Mouse (Mus musculus) lung, embryonic 15.5 days (tissue): ENCODE data around the gene 1190002N15Rik. TPM values are rescaled to one million over a fixed set of nuclear protein-coding genes. Genes with fewer than 3 reads are reported as not detected.
A peak's percentile ranks its signal among the peaks of the same experiment; 100 is the strongest.

Source experiments
- ATAC-seq: fragments of 200-750 bp; cut with Nextera tagmentation; 2 replicates; pipeline ENCODE4 v1.8.0; 2017; ENCODE audit warnings: moderate number of reproducible peaks, borderline replicate concordance; ENCODE audit not compliant: low FRiP score, low TSS enrichment; ENCODE audit errors: extremely low read depth
- H3K27ac ChIP-seq: fragments of 300-500 bp; sonication (generic); 2 replicates; pipeline ENCODE4 v1.5.1; 2015; ENCODE audit warnings: moderate library complexity, mild to moderate bottlenecking, inconsistent platforms
- H3K27me3 ChIP-seq: fragments of 300-500 bp; sonication (generic); 2 replicates; pipeline ENCODE4 v1.6.1; 2015; ENCODE audit warnings: inconsistent platforms
- H3K36me3 ChIP-seq: fragments of 300-500 bp; sonication (generic); 2 replicates; pipeline ENCODE4 v1.6.1; 2015; ENCODE audit warnings: inconsistent platforms
- H3K4me1 ChIP-seq: fragments of 300-500 bp; sonication (generic); 2 replicates; pipeline ENCODE4 v1.6.1; 2015; ENCODE audit warnings: inconsistent platforms
- H3K4me2 ChIP-seq: fragments of 300-500 bp; sonication (generic); 2 replicates; pipeline ENCODE4 v1.6.1; 2015; ENCODE audit warnings: inconsistent platforms, mild to moderate bottlenecking, moderate library complexity
- H3K4me3 ChIP-seq: fragments of 300-500 bp; sonication (generic); 2 replicates; pipeline ENCODE4 v1.5.1; 2015; ENCODE audit warnings: mild to moderate bottlenecking, inconsistent platforms
- H3K9ac ChIP-seq: fragments of 300-500 bp; sonication (generic); 2 replicates; pipeline ENCODE4 v1.6.1; 2015; ENCODE audit warnings: inconsistent platforms
- H3K9me3 ChIP-seq: fragments of 300-500 bp; sonication (generic); 2 replicates; pipeline ENCODE4 v1.6.1; 2016; ENCODE audit warnings: inconsistent platforms
- WGBS: fragments of 180-500 bp; shearing (Covaris S2); methylation state at CpG from one replicate; pipeline ENCODE4 v1.1.7; 2015; 5-methylcytosine and 5-hydroxymethylcytosine counted together
- polyA plus RNA-seq: library from polyadenylated mRNA; unstranded; fragments of >200 nt; fragmentation: Nextera tagmentation; extraction: Ambion mirVana; gene quantifications from 2 replicates; pipeline ENCODE4 v1.2.1, GENCODE M21; 2015

Gene 1190002N15Rik
- polyA plus RNA-seq, 1 experiment from 2014 or later = 26.0 TPM

DNA sequence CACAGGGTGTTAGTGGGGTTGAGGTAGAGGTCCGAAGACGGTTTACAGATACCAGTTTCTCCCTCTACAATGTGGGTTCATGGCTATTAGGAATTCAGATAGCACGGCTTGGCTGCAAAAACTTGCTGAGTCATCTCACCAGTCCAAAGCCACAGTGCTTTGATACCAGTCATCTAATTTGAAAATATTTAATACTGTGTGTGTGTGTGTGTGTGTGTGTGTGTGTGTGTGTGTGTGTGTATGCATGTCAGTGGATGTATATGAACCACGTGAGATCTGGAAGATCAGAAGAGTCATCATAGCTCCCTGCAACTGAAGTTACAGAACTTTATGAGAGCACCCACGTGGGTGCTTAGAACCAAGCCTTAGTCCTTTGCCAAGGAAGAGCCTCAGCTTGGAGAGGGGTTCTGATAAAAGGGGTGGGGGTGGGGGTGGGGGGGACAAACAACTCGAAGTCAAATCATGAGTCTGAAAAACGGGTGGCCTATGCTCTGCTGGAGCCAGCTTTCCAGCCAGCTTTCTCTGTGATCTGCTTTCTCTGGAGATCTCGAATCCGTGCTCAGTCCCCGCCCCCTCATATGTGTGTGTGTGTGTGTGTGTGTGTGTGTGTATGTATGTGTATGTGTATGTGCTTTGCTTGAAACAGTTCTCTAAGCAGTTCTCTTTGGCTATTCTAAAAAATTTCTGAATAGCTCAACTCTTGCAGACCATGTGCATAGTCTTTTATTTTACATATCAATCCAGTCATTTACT is 2.6 kb upstream of the 1190002N15Rik start:
- Histone ChIP-seq H3K9ac (no peak overlapping the region), H3K4me3 (no peak overlapping the region), H3K27ac (no peak overlapping the region), H3K27me3 (no peaks in the 10 kb centered on the region), H3K4me2 (peak overlapping the region; percentile 1; the same call in 1 of the 2 replicates), H3K4me1 (0 out of 2 replicates have a peak, but pooled peaks cover 6% of the 10 kb centered on the region), H3K9me3 (no peaks in the 10 kb centered on the region), H3K36me3 (no peaks in the 10 kb centered on the region)
- 52% methylated on average over 10 of the region's 10 CpGs for WGBS
- no peak for ATAC-seq

DNA sequence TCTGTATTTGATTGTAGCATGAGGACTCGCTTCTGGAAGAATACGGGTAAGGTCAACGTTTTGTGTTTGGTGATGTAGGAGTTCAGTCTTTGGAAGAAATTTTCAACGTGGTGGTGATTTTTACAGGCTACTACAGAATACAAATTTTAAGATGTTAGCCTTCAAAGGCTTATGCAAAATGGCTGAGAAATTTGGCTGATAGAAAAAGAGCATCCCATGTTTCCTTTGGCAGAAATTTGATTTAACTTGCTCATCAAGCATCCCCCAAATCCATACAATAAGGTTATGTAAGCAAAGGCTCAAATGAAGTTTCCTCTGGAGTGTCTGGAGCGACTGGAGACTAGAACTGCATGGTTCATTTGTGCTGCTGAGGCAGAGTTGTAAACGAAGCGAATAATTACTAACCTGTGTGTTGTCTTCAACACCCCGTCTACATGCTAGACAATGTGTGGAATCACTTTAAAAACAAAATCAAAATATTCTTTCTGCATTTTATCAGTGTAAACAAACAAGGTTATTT is 1.5 kb upstream of the 1190002N15Rik start:
- no peaks in the 10 kb centered on the region for H3K9me3 ChIP-seq
- WGBS = 33% methylated on average over 8 of the region's 8 CpGs
- peak overlapping the region; percentile 90 for H3K4me3 ChIP-seq
- peak overlapping the region; percentile 89 for H3K4me2 ChIP-seq
- H3K4me1 ChIP-seq = 0 out of 2 replicates have a peak, but pooled peaks cover 10% of the 10 kb centered on the region
- peak overlapping the region; percentile 81; the same call in 1 of the 2 replicates for H3K9ac ChIP-seq
- H3K27me3 ChIP-seq = no peaks in the 10 kb centered on the region
- no peak for ATAC-seq
- no peaks in the 10 kb centered on the region for H3K36me3 ChIP-seq
- H3K27ac ChIP-seq = peak overlapping the region; percentile 99; the same call in 1 of the 2 replicates

DNA sequence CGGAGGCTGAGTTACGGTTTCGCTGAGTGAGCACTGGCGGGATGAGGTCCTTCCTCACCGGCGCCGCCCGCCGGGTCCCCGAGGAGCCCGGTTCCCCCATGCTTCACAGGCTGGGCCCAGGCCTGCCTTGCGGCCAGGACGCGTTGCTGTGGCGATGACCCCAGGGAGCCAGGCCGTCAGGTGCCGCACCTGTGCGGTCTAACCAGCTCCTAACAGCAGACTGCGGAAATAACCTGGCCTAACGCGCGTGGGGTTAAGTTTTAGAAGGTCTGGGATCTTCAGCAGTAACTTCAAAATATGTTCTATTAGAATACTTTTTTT is 902 bp upstream of the 1190002N15Rik start:
- ATAC-seq = peak; percentile 46
- peak overlapping the region; percentile 90 for H3K4me3 ChIP-seq
- H3K36me3 ChIP-seq = no peaks in the 10 kb centered on the region

DNA sequence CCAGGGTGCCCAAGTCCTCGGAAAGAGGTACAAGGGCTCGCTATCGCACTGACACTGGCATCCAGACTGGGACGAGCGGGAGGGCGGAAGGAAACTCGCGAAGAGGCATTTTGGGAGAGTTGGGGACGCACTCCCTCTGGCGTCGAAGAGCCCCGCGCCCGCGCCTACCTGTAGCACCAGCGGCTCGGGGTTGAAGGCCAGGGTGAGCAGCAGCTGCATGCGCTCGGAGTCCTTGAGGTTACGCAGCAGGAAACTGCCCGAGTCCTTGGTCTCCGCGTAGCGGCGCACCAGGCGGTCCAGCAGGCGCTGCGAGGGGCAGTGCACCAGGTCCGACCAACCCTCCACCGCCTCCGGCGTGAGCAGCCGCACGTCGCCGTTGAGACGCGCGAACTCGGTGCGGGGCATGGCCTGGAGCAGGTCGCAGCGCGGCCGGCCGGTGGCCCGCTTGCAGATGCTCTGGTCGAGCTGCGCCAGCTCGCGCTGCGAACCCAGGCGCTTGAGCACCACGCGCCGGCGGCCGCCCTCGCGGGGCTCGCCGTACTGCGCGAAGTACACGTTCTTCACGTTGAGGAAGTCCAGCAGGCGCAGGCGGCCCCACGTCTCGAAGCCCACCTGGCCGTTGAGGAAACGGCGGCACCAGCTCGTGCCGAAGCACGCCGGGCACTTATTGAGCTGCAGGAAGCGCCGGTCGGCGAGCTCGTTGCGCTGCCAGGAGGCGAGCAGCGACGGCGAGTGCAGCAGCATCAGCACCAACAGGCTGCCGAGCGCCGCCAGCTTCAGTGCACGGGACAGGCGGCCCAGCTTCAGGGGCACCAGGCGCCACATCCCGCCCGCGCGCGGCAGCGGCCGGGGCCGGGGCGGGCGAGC is 597 bp downstream of the 1190002N15Rik start:
- Histone ChIP-seq H3K36me3 (no peaks in the 10 kb centered on the region), H3K9ac (peak overlapping the region; percentile 81), H3K4me3 (peak overlapping the region; percentile 90), H3K4me2 (peak overlapping the region; percentile 89), H3K4me1 (peaks cover 19% of the 10 kb centered on the region), H3K27ac (peak overlapping the region; percentile 99), H3K27me3 (no peaks in the 10 kb centered on the region), H3K9me3 (no peaks in the 10 kb centered on the region)
- WGBS = under 1% methylated on average over 102 of the region's 103 CpGs
- ATAC-seq = peak; percentile 65

More for the DNA sequence above, 902 bp upstream of the 1190002N15Rik start:
- Histone ChIP-seq H3K9ac (peak overlapping the region; percentile 81), H3K27me3 (no peaks in the 10 kb centered on the region), H3K9me3 (no peaks in the 10 kb centered on the region), H3K4me2 (peak overlapping the region; percentile 89), H3K27ac (peak overlapping the region; percentile 99), H3K4me1 (peaks cover 16% of the 10 kb centered on the region)
- under 1% methylated on average over 22 of the region's 22 CpGs for WGBS

DNA sequence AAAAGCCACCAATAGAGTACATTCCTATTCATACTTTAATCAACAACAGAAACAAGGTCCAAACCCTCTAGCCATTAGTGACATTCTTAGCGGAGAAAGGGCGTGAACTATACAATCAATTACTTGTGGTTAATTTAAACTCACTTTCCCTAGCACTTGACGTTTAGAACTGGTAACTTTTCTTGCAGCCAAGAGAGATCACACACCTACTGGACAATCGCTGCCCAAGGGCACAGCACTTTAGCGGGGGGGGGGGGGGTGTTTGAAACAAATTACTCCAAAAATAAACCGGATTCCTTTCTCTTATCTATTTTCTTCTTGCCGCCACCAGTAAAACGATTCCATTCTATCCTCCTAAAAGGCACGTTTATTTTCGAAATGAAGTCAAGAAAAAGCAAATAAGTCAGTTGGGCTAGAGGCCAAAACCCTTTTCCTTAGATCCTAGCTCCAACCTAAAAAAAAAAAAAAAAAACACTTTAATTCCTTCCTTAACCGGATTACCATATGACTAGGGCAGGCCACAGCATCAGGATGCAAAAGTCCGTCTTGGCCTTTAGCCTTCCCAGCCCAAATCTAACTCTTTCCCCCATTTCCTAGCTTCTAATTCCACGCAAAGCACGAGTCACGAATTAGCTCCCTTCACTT is 1.5 kb downstream of the 1190002N15Rik start:
- H3K4me1 ChIP-seq = peaks cover 22% of the 10 kb centered on the region
- ATAC-seq = no peak
- WGBS = under 1% methylated on average over 15 of the region's 15 CpGs
- H3K9me3 ChIP-seq = no peaks in the 10 kb centered on the region
- peak overlapping the region; percentile 89 for H3K4me2 ChIP-seq
- H3K36me3 ChIP-seq = no peaks in the 10 kb centered on the region
- peak overlapping the region; percentile 90 for H3K4me3 ChIP-seq
- peak overlapping the region; percentile 99 for H3K27ac ChIP-seq
- peak overlapping the region; percentile 81 for H3K9ac ChIP-seq
- no peaks in the 10 kb centered on the region for H3K27me3 ChIP-seq

DNA sequence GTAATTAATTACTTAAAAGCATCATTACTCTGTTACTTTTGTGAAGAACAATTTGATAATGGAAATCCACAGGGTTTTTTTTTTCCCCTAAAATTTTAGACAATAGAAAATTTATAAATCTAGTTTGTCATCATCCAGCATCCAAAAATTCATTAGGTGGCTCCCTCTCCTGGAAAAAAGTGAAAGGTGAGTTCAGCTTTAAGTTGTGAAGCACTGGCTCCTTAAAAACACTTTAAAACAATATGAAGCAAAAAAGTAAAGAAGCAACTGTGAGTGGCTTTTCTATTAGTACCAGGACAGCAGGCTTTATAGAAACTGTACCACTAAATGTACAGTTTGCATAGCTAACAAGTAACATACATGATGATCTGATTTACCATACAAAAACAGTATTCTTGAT is 3.1 kb downstream of the 1190002N15Rik start:
- H3K27me3 ChIP-seq = no peaks in the 10 kb centered on the region
- peak overlapping the region; percentile 90 for H3K4me3 ChIP-seq
- no peak overlapping the region for H3K9ac ChIP-seq
- H3K4me2 ChIP-seq = peak overlapping the region; percentile 89
- H3K27ac ChIP-seq = no peak overlapping the region
- H3K36me3 ChIP-seq = no peaks in the 10 kb centered on the region
- no peak for ATAC-seq
- H3K4me1 ChIP-seq = peaks cover 25% of the 10 kb centered on the region
- no peaks in the 10 kb centered on the region for H3K9me3 ChIP-seq

DNA sequence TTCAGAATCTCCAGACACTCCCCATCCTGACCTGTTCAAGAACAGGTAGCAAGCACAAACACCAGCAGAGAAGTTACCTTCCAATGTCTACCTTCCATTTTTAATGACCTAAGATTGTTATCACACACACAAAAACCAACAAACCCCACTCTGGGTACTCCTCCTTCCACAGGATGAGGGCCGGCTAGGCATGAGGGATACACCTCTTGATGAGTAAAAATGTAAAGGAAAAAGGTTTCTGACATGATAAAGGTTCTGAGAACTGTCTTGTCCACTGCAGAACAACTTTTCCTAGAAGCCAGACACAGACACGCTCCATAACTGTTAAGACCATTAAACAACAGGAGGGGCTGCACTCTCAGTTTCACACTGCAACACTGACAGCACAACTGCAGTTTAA is 3.7 kb downstream of the 1190002N15Rik start:
- H3K27me3 ChIP-seq = no peaks in the 10 kb centered on the region
- H3K4me3 ChIP-seq = no peak overlapping the region
- 61% methylated on average over 2 of the region's 2 CpGs for WGBS
- H3K9ac ChIP-seq = no peak overlapping the region
- H3K4me2 ChIP-seq = peak overlapping the region; percentile 23
- no peak for ATAC-seq
- H3K4me1 ChIP-seq = peaks cover 21% of the 10 kb centered on the region
- no peaks in the 10 kb centered on the region for H3K9me3 ChIP-seq
- no peak overlapping the region for H3K27ac ChIP-seq
- H3K36me3 ChIP-seq = no peaks in the 10 kb centered on the region

DNA sequence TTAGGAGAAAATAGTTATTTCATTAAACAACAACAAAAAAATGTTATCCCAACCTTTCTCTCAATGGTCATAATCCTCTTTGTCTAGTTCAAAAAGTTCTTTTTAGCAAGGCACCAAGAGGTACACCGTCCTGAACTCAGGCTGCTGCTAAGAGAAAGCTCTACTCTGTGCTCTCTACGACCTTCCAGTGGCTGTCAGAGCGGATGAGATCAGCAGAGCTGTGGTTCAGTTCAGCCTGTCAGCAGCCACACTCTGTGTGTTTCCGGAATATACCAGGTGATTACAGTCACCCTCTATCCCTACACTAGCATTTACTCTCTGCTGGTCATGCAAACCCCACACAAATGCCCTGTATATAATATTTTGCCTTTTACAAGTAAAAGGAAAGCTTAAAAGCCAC is 4.2 kb downstream of the 1190002N15Rik start:
- 28% methylated on average over 4 of the region's 4 CpGs for WGBS
- ATAC-seq = no peak
- Histone ChIP-seq H3K4me2 (peak overlapping the region; percentile 23), H3K36me3 (no peaks in the 10 kb centered on the region), H3K9ac (no peak overlapping the region), H3K27ac (no peak overlapping the region), H3K4me1 (peaks cover 20% of the 10 kb centered on the region), H3K4me3 (no peak overlapping the region), H3K27me3 (no peaks in the 10 kb centered on the region), H3K9me3 (no peaks in the 10 kb centered on the region)

DNA sequence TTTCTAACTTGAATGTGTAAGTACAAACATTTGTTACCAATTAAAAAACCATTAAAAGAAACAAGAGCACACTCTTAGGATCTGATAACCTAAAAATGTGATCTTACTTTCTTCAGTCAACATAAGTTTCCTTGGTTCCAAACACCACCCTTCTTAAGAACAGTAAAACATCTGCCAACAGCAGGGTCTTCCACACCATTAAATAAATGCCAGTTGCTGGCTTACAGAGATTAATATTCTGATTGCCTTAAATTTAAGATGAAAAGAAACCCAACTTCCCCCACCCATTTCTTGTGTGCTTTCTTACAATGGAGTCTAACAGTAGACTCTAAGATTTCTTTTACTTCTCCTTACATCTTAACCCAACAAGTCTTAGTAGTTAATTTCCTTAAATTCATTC is 7.9 kb downstream of the 1190002N15Rik start:
- no peaks in the 10 kb centered on the region for H3K27me3 ChIP-seq
- H3K4me3 ChIP-seq = no peak overlapping the region
- H3K4me1 ChIP-seq = peaks cover 20% of the 10 kb centered on the region
- H3K27ac ChIP-seq = no peak overlapping the region; the same call in 1 of the 2 replicates
- no peak overlapping the region for H3K4me2 ChIP-seq
- no peak for ATAC-seq
- no peaks in the 10 kb centered on the region for H3K36me3 ChIP-seq
- H3K9me3 ChIP-seq = no peaks in the 10 kb centered on the region
- H3K9ac ChIP-seq = no peak overlapping the region

DNA sequence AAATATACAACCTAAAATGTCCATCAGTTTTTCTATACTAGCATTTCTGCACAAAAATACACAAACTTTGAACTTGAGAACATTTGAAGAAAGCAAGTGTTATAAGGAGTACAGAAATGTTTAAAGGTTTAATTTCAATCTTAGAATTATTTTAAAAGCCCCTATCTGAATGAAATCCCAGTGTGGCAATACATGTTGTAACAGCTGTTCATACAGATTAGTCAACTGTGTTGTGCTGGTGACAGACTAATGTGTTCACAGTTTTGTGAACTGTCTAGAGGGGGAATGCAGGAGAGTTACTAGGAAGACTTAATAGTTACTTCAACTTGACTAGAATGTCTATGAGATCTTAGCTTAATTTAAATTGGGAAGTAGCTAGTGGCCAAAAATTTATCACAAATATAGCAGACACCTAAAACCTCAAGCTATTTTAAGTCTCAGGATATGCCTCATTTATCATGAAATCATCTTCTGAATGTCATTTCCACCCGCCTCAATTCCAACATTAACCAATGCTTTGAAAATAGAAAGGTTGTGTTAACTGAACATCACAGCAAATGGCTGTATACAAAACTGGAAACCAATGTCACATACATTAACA is 8.6 kb downstream of the 1190002N15Rik start:
- no peak overlapping the region for H3K4me3 ChIP-seq
- H3K9me3 ChIP-seq = no peaks in the 10 kb centered on the region
- ATAC-seq = no peak
- H3K36me3 ChIP-seq = no peaks in the 10 kb centered on the region
- H3K4me2 ChIP-seq = no peak overlapping the region
- H3K4me1 ChIP-seq = peaks cover 17% of the 10 kb centered on the region
- H3K27ac ChIP-seq = no peak overlapping the region
- H3K9ac ChIP-seq = no peak overlapping the region
- H3K27me3 ChIP-seq = no peaks in the 10 kb centered on the region
- WGBS = 59% methylated on average over 1 of the region's 1 CpGs

DNA sequence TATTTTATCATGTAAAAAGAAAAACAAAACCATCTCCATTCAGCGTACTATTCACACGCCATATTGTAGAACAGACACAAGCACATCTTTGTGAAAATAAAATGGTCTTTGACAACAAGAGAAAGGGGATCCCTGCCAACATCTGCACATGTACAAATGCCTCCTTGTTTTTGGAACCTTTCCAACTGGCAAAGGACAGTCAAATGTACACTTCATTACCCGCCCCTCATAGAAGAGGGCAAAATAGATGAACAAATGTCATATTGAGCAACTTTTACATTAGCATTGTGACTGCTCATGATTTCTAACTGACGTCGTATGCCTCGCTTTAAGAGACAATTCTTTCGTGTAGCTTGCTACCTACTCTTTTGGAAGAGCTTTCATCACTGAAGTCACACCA is 11.4 kb downstream of the 1190002N15Rik start:
- Histone ChIP-seq H3K27ac (peak overlapping the region; percentile 19; the same call in 1 of the 2 replicates), H3K9me3 (no peaks in the 10 kb centered on the region), H3K9ac (no peak overlapping the region), H3K4me2 (peak overlapping the region; percentile 12; the same call in 1 of the 2 replicates), H3K4me1 (peaks cover 7% of the 10 kb centered on the region; the same call in 1 of the 2 replicates), H3K27me3 (no peaks in the 10 kb centered on the region), H3K4me3 (no peak overlapping the region), H3K36me3 (no peaks in the 10 kb centered on the region)
- ATAC-seq = peak; percentile 72; the same call in 1 of the 2 replicates
- WGBS = 51% methylated on average over 7 of the region's 7 CpGs
